9 mouse cellular contexts compared by ENCODE assay signal in the genomic region with DNA sequence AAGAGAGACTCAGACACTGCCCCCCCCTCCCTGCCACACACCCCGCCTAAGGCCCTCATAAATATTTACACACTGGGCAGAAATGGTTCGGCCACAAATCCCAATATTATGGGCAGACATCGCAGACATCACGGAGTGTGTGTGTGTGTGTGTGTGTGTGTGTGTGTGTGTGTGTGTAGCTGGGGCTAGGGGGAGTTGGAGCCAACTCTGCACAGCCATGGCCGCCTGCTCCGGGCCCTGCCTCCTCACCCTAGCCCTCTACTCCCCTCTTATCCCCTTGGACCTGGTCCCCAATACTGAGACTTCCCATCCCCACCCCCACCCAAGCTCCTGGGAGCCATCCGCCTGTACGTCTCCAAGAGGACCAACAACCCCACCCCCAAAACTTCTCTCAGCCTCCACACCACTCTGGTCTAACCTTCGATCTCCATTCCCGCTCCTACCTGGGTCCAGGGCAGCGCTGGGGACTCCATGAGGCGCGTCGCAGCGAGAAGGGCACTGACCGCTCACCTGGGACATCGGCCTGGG. TPM values are rescaled to one million over a fixed set of nuclear protein-coding genes. Genes with fewer than 3 reads are reported as not detected.
DNase-seq lines count a peak whose midpoint lies in the region; ATAC-seq and TF ChIP-seq lines count a peak whose summit lies in the region.
"Had no signal": no experiment of that assay in that cellular context is flagged by ENCODE, and none has a peak within 500 bp of the region (broad histone marks: within the 10 kb centered on the region; RNA-seq: fewer than 3 reads in every experiment).

No protein-coding gene starts in this region.

- no peaks in the 10 kb centered on the region for H3K36me3 ChIP-seq in kidney, adult 2 months (ENCODE audit: control insufficient read depth, insufficient read depth, low read length)
- no peaks in the 10 kb centered on the region for H3K36me3 ChIP-seq in hindbrain, embryonic 15.5 days
- no peaks in the 10 kb centered on the region for H3K36me3 ChIP-seq in midbrain, embryonic 13.5 days
- H3K36me3 ChIP-seq: G1E had no signal

- peak overlapping the region; percentile 97 for H3K4me2 ChIP-seq in hindbrain, embryonic 15.5 days
- H3K4me2 ChIP-seq in midbrain, embryonic 13.5 days (replicated peaks), result peak overlapping the region; percentile 95

- peak overlapping the region; percentile 41 for H3K9ac ChIP-seq in hindbrain, embryonic 15.5 days
- peak overlapping the region; percentile 65 for H3K9ac ChIP-seq in midbrain, embryonic 13.5 days (replicated peaks)

- no peaks in the 10 kb centered on the region for H3K9me3 ChIP-seq in hindbrain, embryonic 15.5 days
- no peaks in the 10 kb centered on the region for H3K9me3 ChIP-seq in midbrain, embryonic 13.5 days

- no peak for DNase-seq in kidney, adult 2 months
- no peak for DNase-seq in kidney, adult 8-10 months
- no peak for DNase-seq in ovary, postnatal 10 days (ENCODE audit: low spot score)
- no peak for DNase-seq in spleen, adult 12 weeks (ENCODE audit: low spot score)
- DNase-seq in left cerebral cortex, adult 9 months (ENCODE audit: low spot score in 2 of 2), result no peak

- TF ChIP-seq CTCF in kidney, adult 2 months (conservative IDR thresholded peaks at IDR 0.05; ENCODE audit: insufficient read depth, insufficient read length, low read depth, low read length), result no peak
- TF ChIP-seq CTCF in cortical plate, adult 2 months (IDR thresholded peaks at IDR 0.05; ENCODE audit: extremely low read depth, insufficient read depth, low read length), result no peak

- H3K4me1 ChIP-seq in kidney, adult 2 months (ENCODE audit: control insufficient read depth, insufficient read depth, low read length), result no peaks in the 10 kb centered on the region; the same call in 1 of the 2 replicates
- no peaks in the 10 kb centered on the region for H3K4me1 ChIP-seq in cortical plate, adult 2 months (ENCODE audit: control insufficient read depth, insufficient read depth, low read length)
- H3K4me1 ChIP-seq in hindbrain, embryonic 15.5 days (replicated peaks), result peaks cover 27% of the 10 kb centered on the region
- peaks cover 38% of the 10 kb centered on the region for H3K4me1 ChIP-seq in midbrain, embryonic 13.5 days (replicated peaks)

- no peak for TF ChIP-seq POLR2A in kidney, adult 2 months (IDR thresholded peaks at IDR 0.05; ENCODE audit: low read depth, low read length)
- TF ChIP-seq POLR2A in cortical plate, adult 2 months (IDR thresholded peaks at IDR 0.05; ENCODE audit: extremely low read depth, insufficient read depth, low read length), result no peak

- peak; percentile 57; the same call in 1 of the 2 replicates for ATAC-seq in hindbrain, embryonic 15.5 days (ENCODE audit: low FRiP score, low read depth)
- ATAC-seq in midbrain, embryonic 13.5 days, result peak; percentile 64

- WGBS in kidney, adult 2 months, result 13% methylated on average over 15 of the region's 17 CpGs
- under 1% methylated on average over 17 of the region's 17 CpGs for WGBS in hindbrain, embryonic 15.5 days
- WGBS in midbrain, embryonic 13.5 days, result 0% methylated on average over 15 of the region's 17 CpGs

- peak overlapping the region; percentile 74 for H3K4me3 ChIP-seq in kidney, adult 2 months (ENCODE audit: insufficient read depth, low read depth, low read length)
- H3K4me3 ChIP-seq in cortical plate, adult 2 months (ENCODE audit: insufficient read depth, low read length), result peak overlapping the region; percentile 29; the same call in 1 of the 2 replicates
- H3K4me3 ChIP-seq in hindbrain, embryonic 15.5 days, result peak overlapping the region; percentile 57
- H3K4me3 ChIP-seq in midbrain, embryonic 13.5 days (replicated peaks), result peak overlapping the region; percentile 53

- H3K27me3 ChIP-seq in kidney, adult 2 months (replicated peaks; ENCODE audit: control insufficient read depth, insufficient read depth, low read length), result no peaks in the 10 kb centered on the region
- peaks cover 48% of the 10 kb centered on the region for H3K27me3 ChIP-seq in hindbrain, embryonic 15.5 days
- peaks cover 47% of the 10 kb centered on the region for H3K27me3 ChIP-seq in midbrain, embryonic 13.5 days

- H3K27ac ChIP-seq in kidney, adult 2 months (ENCODE audit: insufficient read depth, low read depth, low read length), result no peak overlapping the region
- no peak overlapping the region for H3K27ac ChIP-seq in cortical plate, adult 2 months (ENCODE audit: insufficient read depth, low read length)
- peak overlapping the region; percentile 2; the same call in 1 of the 2 replicates for H3K27ac ChIP-seq in hindbrain, embryonic 15.5 days (replicated peaks)
- 0 out of 2 replicates have a peak overlapping the region, but pooled peaks have one; percentile 3 for H3K27ac ChIP-seq in midbrain, embryonic 13.5 days

RNA-seq across cellular contexts. Expression of a gene that starts 1.9 kb away (rescaled TPM):
- 4.9 and 6.6 TPM in 2 replicates for polyA plus RNA-seq in kidney, adult 2 months (2012; rRNA removed)
- 1.5 and 2.1 TPM in 2 replicates for polyA plus RNA-seq in cortical plate, adult 2 months (2012; rRNA removed)
- polyA plus RNA-seq in hindbrain, embryonic 15.5 days (2015; fragmentation: Nextera tagmentation; extraction: Ambion mirVana), result 4.0 and 4.2 TPM in 2 replicates
- polyA plus RNA-seq in midbrain, embryonic 13.5 days (2015; fragmentation: Nextera tagmentation; extraction: Ambion mirVana), result 2.8 and 4.4 TPM in 2 replicates
- polyA plus RNA-seq: G1E had no signal

Comparison
In these comparisons a context has a peak if more than half of its experiments do, and no peak if none do; other contexts are left out.
1. H3K27ac ChIP-seq: peak in hindbrain, embryonic 15.5 days (single experiment) and midbrain, embryonic 13.5 days (single experiment); none in kidney, adult 2 months (single experiment) and cortical plate, adult 2 months (single experiment).
2. Peak in every context shown above with its lines, with median percentiles within 50 percentile points of each other: H3K4me3 ChIP-seq.